Mouse (Mus musculus): ENCODE measurements around the gene Dab1.

Gene Dab1

DNA sequence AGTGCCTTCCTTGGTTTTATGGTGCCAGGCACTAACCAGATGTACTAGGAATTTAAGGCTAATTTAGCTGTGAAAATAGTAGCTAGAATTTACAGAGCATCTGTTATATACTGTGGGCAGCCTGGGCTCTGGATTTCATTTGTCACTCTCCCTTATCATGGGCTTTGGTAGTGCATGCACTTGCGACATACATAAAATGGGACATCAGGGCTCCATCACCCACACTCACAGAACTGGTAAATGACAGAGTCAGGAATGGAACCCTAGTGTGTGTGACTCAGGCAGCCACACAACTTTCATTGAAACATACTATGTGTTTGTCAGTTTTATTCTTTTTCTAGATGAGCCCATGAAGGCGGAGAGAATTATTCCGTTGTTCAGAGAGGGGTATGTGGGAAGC lies 1077.4 kb downstream of the Dab1 start:
- DNase-seq (ENCODE audit: extremely low read depth, insufficient read length, low spot score), result no peak

DNA sequence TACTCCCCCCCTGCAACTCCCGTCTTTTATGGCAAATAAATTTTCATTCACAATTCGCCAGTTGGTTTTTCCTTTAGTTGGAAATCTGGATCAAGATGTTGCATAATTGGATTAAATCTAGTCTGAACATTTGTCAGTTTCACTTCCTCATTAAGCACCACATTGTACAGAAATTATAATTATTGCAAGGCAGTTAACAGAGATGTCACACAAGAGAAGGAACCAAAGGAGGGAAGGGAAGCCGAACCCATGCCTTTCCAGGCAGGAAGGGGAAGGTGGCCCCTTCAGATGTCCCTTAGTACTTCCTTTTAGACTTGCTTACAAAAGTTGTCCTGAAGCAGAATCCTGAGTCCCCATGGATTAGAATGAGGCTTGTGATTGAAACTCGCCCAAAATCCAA lies 1078.5 kb downstream of the Dab1 start:
- no peak for DNase-seq (ENCODE audit: extremely low read depth, insufficient read length, low spot score)

- DNase-seq (ENCODE audit: extremely low read depth, insufficient read length, low spot score), result no peak
Observed at GRCm38 (mm10) chr4:104705664-104706645, 1086.8 kb downstream of the Dab1 start.

GRCm38 (mm10) chr4:104712338-104713083 lies 1093.4 kb downstream of the Dab1 start:
- DNase-seq (ENCODE audit: extremely low read depth, insufficient read length, low spot score), result no peak

GRCm38 (mm10) chr4:104714925-104715519 lies 1095.9 kb downstream of the Dab1 start:
- DNase-seq (ENCODE audit: extremely low read depth, insufficient read length, low spot score), result no peak

- no peak for DNase-seq (ENCODE audit: extremely low read depth, insufficient read length, low spot score)
Observed at GRCm38 (mm10) chr4:104715857-104716256, 1096.7 kb downstream of the Dab1 start.

DNA sequence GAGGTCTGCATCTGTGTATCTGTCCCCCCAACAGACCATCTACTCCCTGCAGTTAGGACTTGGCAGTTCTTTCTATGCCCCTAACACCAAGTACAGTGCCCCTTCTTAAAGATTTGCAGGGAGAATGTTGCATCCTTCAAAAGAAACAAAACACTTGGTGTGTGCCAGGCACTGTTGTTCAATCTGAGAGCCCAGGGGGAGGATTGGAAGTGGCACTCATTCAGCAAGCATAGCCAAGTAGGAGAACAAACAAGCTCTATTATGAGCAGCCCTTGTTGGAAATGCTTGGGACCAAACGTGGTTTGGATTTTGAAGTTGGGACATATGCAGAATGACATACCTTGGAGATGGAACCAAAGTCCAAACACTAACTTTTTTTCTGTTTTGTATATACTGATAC lies 1097.3 kb downstream of the Dab1 start:
- DNase-seq (ENCODE audit: extremely low read depth, insufficient read length, low spot score), result no peak

DNA sequence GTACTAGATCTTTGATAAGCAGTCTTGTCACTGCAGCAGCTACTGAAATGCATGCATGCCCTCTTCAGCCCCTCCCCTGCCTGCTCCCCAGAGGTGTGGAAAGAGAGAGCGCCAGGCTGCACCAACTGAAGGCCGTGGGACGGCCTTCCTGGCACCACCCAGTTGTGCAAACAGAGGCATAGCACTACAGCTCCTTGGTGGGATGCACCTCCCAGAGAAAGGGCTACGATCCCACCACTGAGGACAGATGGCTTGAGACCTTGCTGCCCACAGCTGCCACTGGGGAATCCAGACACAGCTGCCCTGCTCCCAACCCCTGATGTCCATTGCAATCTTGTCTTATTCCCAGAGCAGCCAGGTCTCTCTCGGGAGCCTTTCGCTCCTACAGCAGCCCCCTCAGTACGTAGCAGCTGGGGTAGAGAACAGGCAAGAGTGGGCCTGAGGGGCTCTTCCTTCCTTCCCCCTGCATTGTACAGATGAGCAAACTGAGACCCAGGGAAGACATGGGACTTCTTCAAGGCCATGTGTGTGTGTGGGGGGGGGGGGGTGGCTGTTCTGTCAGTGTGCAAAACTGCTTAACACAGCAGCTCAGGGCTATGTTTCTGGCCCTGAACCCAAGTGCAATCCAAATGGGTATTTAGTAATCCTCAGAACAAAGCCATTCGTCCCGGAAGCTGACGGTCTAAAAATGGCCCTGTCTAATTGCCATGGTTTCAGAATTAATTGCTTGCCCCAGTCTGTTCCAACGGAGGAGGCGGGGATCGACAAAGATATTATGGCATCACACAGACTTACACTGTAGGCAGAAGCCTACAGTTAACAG lies 1100.0 kb downstream of the Dab1 start:
- no peak for DNase-seq (ENCODE audit: extremely low read depth, insufficient read length, low spot score)

DNA sequence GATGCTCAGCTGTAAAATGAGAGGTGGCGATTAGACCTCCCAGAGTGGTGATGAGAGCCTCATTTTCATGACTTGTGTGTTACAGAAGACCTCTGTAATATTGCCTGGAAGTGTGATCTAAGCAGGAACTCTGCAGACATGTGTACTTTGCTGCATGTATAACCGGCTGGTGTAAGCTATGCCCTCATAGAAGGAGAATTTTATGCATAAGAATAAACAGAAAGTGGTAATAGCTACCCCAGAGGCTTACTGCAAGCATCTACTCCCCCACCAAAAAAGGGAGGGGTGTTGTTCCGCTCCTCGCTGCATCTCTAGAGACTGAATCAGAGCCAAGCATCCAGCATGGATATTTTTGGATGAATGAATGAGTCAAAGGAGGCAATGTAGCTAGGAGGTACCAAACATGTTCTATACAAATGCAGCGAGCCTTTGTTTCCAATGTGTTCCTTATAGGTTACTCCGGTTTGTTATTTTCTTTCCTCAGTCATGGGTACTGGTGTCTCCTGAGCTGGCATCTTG lies 1104.4 kb downstream of the Dab1 start:
- DNase-seq (ENCODE audit: extremely low read depth, insufficient read length, low spot score), result no peak

GRCm38 (mm10) chr4:104724258-104724657 lies 1105.1 kb downstream of the Dab1 start:
- DNase-seq (ENCODE audit: extremely low read depth, insufficient read length, low spot score), result no peak

DNA sequence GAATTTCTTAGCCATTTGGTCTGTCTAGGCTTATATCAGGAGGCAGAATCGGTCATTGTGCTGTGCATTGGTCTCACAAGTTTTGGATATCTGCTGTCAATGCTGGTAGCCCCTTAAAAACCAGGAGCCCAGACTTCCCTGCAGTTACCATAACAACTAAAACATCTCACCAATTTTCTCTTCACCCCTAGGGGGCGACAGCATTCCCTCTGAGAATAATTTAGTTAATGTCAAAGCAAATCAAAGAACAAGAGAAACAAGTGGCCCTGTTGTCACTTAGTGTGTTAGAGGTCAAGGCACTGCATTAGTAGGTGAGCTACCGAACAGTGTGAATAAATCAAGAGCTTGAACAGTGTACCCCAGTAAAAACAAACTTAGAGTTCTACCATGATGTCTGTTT lies 1106.5 kb downstream of the Dab1 start:
- no peak for DNase-seq (ENCODE audit: extremely low read depth, insufficient read length, low spot score)

- DNase-seq (ENCODE audit: extremely low read depth, insufficient read length, low spot score), result no peak
Observed at GRCm38 (mm10) chr4:104729185-104729584, 1110.0 kb downstream of the Dab1 start.

DNA sequence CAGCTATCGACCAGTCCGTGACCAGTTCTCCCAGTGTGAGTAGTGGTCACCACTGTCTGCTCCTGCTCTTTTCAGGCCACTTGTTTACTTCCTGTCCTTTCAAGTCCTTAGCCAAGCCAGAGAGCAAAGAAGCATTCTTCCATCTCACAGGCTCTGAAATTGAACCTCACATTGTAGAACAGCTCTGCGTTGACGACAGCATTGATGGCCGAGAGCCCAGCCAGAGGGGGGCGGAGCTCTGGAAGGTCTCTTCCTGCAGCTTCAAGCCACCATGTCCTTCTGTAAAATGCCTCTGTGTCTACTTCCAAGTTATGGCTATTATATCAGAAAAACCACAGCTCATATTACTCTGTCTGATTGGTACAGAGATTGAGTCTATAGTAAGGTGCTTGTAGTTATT lies 1127.3 kb downstream of the Dab1 start:
- no peak for DNase-seq (ENCODE audit: extremely low read depth, insufficient read length, low spot score)

GRCm38 (mm10) chr4:104754090-104754489 lies 1134.9 kb downstream of the Dab1 start:
- no peak for DNase-seq (ENCODE audit: extremely low read depth, insufficient read length, low spot score)

GRCm38 (mm10) chr4:104760878-104761624 lies 1141.9 kb downstream of the Dab1 start:
- no peak for DNase-seq (ENCODE audit: extremely low read depth, insufficient read length, low spot score)

DNA sequence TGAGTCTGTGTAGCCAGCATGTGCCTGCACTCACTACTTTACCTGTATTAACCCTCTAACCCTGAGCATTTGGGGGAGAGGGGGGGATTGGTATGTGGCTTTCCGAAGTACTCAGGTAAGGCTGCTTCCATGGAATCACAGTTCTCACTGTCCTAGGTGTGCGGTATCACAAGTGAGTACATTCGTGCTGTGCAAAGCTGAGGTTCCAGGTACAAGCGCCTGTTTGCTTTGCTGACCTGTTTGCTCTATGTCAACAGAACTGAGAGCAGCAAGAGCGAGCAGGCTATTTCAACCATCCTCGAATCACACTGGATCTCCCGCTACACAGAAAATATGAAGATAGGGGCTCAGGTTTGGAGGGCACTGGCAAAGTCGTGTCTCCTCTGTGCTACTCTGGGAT lies 1146.9 kb downstream of the Dab1 start, which contains the start of gene C8b:
TSS of gene C8b (plus strand) at position 253 of the 400 bp plus-strand sequence.
- DNase-seq (ENCODE audit: extremely low read depth, insufficient read length, low spot score), result no peak

DNA sequence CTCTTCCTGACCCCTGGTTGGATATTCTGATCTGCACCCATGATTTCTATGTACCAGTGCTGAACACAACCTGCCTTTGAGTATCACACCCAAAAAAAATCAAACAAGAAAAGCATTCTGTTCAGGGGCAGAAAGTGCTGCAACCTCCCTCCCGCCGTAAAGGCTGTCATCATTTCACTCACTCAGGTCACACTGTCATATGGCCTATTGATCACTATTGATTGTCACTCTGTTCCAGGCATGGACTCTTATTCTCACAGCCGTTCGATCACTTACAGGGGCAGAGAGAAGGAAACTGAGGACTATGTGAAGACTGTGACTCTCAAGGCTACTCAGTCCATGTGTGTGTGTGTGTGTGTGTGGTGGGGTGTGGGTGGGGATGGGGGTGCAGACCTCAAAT lies 1149.0 kb downstream of the Dab1 start:
- no peak for DNase-seq (ENCODE audit: extremely low read depth, insufficient read length, low spot score)

GRCm38 (mm10) chr4:104769602-104770001 lies 1150.4 kb downstream of the Dab1 start:
- no peak for DNase-seq (ENCODE audit: extremely low read depth, insufficient read length, low spot score)

DNA sequence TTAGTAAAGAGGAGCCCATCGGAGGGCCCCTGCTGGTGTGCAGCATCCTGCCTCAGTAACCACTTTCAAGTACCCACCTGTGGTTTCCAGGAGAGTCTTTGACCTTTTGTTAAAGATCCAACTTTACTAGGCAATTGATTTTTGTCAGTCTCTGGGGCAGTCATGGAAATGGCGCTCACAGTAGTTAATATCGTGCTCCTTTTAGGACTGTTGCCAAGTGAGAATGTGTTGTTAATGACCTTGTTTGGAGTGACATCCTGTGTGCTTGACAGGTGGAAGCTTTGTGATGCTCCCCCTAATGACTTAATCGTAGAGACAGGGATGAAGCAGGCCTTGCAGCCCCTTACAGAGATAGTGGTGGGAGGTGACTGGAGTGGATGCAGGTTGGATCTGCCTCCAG lies 1151.2 kb downstream of the Dab1 start:
- no peak for DNase-seq (ENCODE audit: extremely low read depth, insufficient read length, low spot score)
